Mouse (Mus musculus) embryonic fibroblast, embryonic 13.5 days (primary cell): ENCODE data around the gene Lztr1. TPM values are rescaled to one million over a fixed set of nuclear protein-coding genes. Genes with fewer than 3 reads are reported as not detected.

Experiments used
- H3K27ac ChIP-seq: 2 replicates; pipeline ENCODE4 v1.5.1; 2012; ENCODE audit warnings: low read length, control low read depth, inconsistent platforms; ENCODE audit not compliant: insufficient read depth
- H3K4me1 ChIP-seq: 2 replicates; pipeline ENCODE4 v1.6.1; 2011; ENCODE audit warnings: low read length; ENCODE audit not compliant: control insufficient read depth, insufficient read depth
- H3K4me3 ChIP-seq: 2 replicates; pipeline ENCODE4 v1.5.1; 2011; ENCODE audit warnings: mild to moderate bottlenecking, control low read depth, low read length; ENCODE audit not compliant: insufficient read depth
- CTCF ChIP-seq: IDR thresholded peaks from 2 replicates; pipeline ENCODE4 v1.5.1; 2011; ENCODE audit warnings: mild to moderate bottlenecking, control low read depth, low read length, moderate library complexity, borderline replicate concordance; ENCODE audit not compliant: insufficient read depth
- POLR2A ChIP-seq: IDR thresholded peaks from 2 replicates; pipeline ENCODE4 v1.6.1; 2011; ENCODE audit warnings: low read depth, mild to moderate bottlenecking, control low read depth, low read length, moderate library complexity
- polyA plus RNA-seq: library from polyadenylated mRNA; stranded (reverse); fragments of >200 nt; gene quantifications from 2 replicates; pipeline ENCODE4 v1.2.4, GENCODE M21; 2011; ENCODE audit warnings: low read depth; ENCODE audit not compliant: missing spikeins, insufficient read length

Lztr1 gene
- polyA plus RNA-seq, 1 experiment = 113 TPM

DNA sequence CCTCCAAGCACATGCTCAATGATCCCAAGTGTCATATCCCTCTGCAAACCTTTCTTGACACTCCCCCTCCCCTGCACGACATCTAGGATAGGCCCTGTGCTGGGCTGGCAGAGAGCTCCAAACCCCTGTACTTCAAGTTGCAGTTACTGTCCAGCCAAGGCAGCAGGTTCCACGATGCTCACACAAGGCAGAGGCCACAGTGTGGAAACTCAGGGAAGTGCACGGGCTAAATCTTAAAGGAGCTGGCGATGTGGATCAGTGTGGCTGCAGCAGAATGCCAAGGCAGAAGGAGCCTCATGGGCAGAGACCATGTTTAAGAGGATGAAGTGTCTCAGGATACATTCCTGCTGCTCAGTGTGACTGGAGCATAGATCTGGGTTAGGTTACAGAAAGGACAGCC lies 57.7 kb downstream of the Lztr1 start:
- TF ChIP-seq CTCF (no peak), POLR2A (no peak)
- H3K4me3 ChIP-seq = no peak overlapping the region
- peaks cover 7% of the 10 kb centered on the region; the same call in 1 of the 2 replicates for H3K4me1 ChIP-seq
- H3K27ac ChIP-seq = no peak overlapping the region

Other genes with a start within 250 kb of the Lztr1 start
- gene Tmem191c, start 232.6 kb upstream of the Lztr1 start, polyA plus RNA-seq = 1.5 and 4.5 TPM in 2 replicates
- gene Serpind1, start 177.3 kb upstream of the Lztr1 start, polyA plus RNA-seq = not detected in 2 replicates
- gene Snap29, start 102.7 kb upstream of the Lztr1 start, polyA plus RNA-seq = 19.5 and 19.8 TPM in 2 replicates
- gene Pi4ka, start 102.4 kb upstream of the Lztr1 start, polyA plus RNA-seq = 58.4 and 59.3 TPM in 2 replicates
- gene Crkl, start 56.7 kb upstream of the Lztr1 start, polyA plus RNA-seq = 35.7 and 39.3 TPM in 2 replicates
- not detected in 2 replicates for gene Aifm3, start 19.1 kb upstream of the Lztr1 start, polyA plus RNA-seq
- gene Thap7, start 22.4 kb downstream of the Lztr1 start, polyA plus RNA-seq = 23.8 and 27.0 TPM in 2 replicates
- gene Lrrc74b, start 52.6 kb downstream of the Lztr1 start, polyA plus RNA-seq = 0.25 TPM in 1 of 2 replicates, not detected in the other
- 2.2 and 3.0 TPM in 2 replicates for gene P2rx6, start 53.2 kb downstream of the Lztr1 start, polyA plus RNA-seq
- 2.1 and 2.2 TPM in 2 replicates for gene Slc7a4, start 74.5 kb downstream of the Lztr1 start, polyA plus RNA-seq
- 28.7 and 44.8 TPM in 2 replicates for gene Smpd4, start 110.7 kb downstream of the Lztr1 start, polyA plus RNA-seq
- gene Ccdc74a, start 137.8 kb downstream of the Lztr1 start, polyA plus RNA-seq = 7.1 and 9.7 TPM in 2 replicates
- 65.3 and 67.2 TPM in 2 replicates for gene Med15, start 224.2 kb downstream of the Lztr1 start, polyA plus RNA-seq